Mouse (Mus musculus): ENCODE results near the gene Irak4. TPM values are rescaled to one million over a fixed set of nuclear protein-coding genes. Genes with fewer than 3 reads are reported as not detected.

The Irak4 gene
- polyA plus RNA-seq, 1 experiment from 2014 or later = 22.3 TPM

Other genes with a start within 250 kb of the Irak4 start
- 1.3 and 1.6 TPM in 2 replicates for gene Adamts20, start 78.2 kb upstream of the Irak4 start, polyA plus RNA-seq (2015; fragmentation: Nextera tagmentation; extraction: Ambion mirVana)
- gene Pus7l, start 96 bp upstream of the Irak4 start, polyA plus RNA-seq (2015; fragmentation: Nextera tagmentation; extraction: Ambion mirVana) = 7.7 and 7.8 TPM in 2 replicates
- 134 and 142 TPM in 2 replicates for gene Twf1, start 46.2 kb downstream of the Irak4 start, polyA plus RNA-seq (2015; fragmentation: Nextera tagmentation; extraction: Ambion mirVana)
- 2.5 and 2.8 TPM in 2 replicates for gene Tmem117, start 85.6 kb downstream of the Irak4 start, polyA plus RNA-seq (2015; fragmentation: Nextera tagmentation; extraction: Ambion mirVana)

Measured in intestine, embryonic 16.5 days (tissue).